Comparison of ENCODE assay signal across 18 mouse cellular contexts in genomic region chr13:57083751-57084150, GRCm38 (mm10).
A peak's percentile ranks its signal among the peaks of the same experiment; 100 is the strongest.
DNase-seq lines count a peak whose midpoint lies in the region; ATAC-seq and TF ChIP-seq lines count a peak whose summit lies in the region.
"Had no signal": no experiment of that assay in that cellular context is flagged by ENCODE, and none has a peak within 500 bp of the region (broad histone marks: within the 10 kb centered on the region; RNA-seq: fewer than 3 reads in every experiment).

No protein-coding gene starts in this region.

- H3K4me3 ChIP-seq in hindbrain, postnatal 0 days (ENCODE audit: low read length) = no peak overlapping the region
- H3K4me3 ChIP-seq in hindbrain, embryonic 12.5 days = no peak overlapping the region
- H3K4me3 ChIP-seq: embryonic facial prominence, embryonic 10.5 days; forebrain, embryonic 13.5 days; heart, adult 2 months; heart, embryonic 12.5 days had no signal

- H3K36me3 ChIP-seq in hindbrain, postnatal 0 days (ENCODE audit: insufficient read depth, low read length) = no peaks in the 10 kb centered on the region
- no peaks in the 10 kb centered on the region for H3K36me3 ChIP-seq in hindbrain, embryonic 12.5 days
- H3K36me3 ChIP-seq: embryonic facial prominence, embryonic 10.5 days; heart, embryonic 12.5 days had no signal

- no peak; the same call in 1 of the 2 replicates for ATAC-seq in hindbrain, postnatal 0 days
- no peak for ATAC-seq in hindbrain, embryonic 12.5 days (ENCODE audit: low FRiP score)
- ATAC-seq: forebrain, embryonic 13.5 days; forebrain, postnatal 0 days; hindbrain, embryonic 16.5 days had no signal

- H3K27ac ChIP-seq in hindbrain, postnatal 0 days = no peak overlapping the region
- no peak overlapping the region for H3K27ac ChIP-seq in hindbrain, embryonic 12.5 days
- H3K27ac ChIP-seq: embryonic facial prominence, embryonic 10.5 days; forebrain, embryonic 13.5 days; heart, adult 2 months had no signal

- peak; percentile 23 for DNase-seq in cerebellum, adult 9-11 months
- DNase-seq in cerebellum, adult 11 months = no peak
- DNase-seq in hindbrain, postnatal 0 days (ENCODE audit: low spot score) = peak; percentile 34
- DNase-seq in Muller cell, postnatal 12 days (ENCODE audit: inconsistent ontology term) = peak; percentile 29
- peak; percentile 16 to 27 for DNase-seq in cerebellum, postnatal 36 days
- DNase-seq: adrenal gland, adult 8-10 months; adrenal gland, postnatal 36 days; forebrain, postnatal 0 days; gastrocnemius, postnatal 14 days; heart, adult 2 months; heart, postnatal 36 days; kidney, adult 11 months had no signal

- TF ChIP-seq CTCF in hindbrain, postnatal 0 days (IDR thresholded peaks at IDR 0.05; ENCODE audit: low read depth) = no peak

- no peak overlapping the region for H3K4me2 ChIP-seq in hindbrain, postnatal 0 days (ENCODE audit: low read depth, low read length)
- no peak overlapping the region for H3K4me2 ChIP-seq in hindbrain, embryonic 12.5 days (replicated peaks)
- H3K4me2 ChIP-seq: forebrain, embryonic 13.5 days; heart, embryonic 12.5 days had no signal

- no peaks in the 10 kb centered on the region for H3K27me3 ChIP-seq in hindbrain, postnatal 0 days (ENCODE audit: insufficient read depth, low read length)
- no peaks in the 10 kb centered on the region for H3K27me3 ChIP-seq in hindbrain, embryonic 12.5 days
- H3K27me3 ChIP-seq: CH12.LX; forebrain, embryonic 13.5 days; heart, embryonic 12.5 days had no signal

- no peaks in the 10 kb centered on the region for H3K9me3 ChIP-seq in hindbrain, postnatal 0 days (ENCODE audit: low read length)
- H3K9me3 ChIP-seq in hindbrain, embryonic 12.5 days (replicated peaks) = no peaks in the 10 kb centered on the region
- H3K9me3 ChIP-seq: embryonic facial prominence, embryonic 10.5 days; forebrain, embryonic 13.5 days had no signal

- WGBS in hindbrain, postnatal 0 days = 60% methylated on average over 5 of the region's 5 CpGs
- 79% methylated on average over 5 of the region's 5 CpGs for WGBS in hindbrain, embryonic 12.5 days

- H3K9ac ChIP-seq in hindbrain, postnatal 0 days (replicated peaks; ENCODE audit: low read length) = no peak overlapping the region
- H3K9ac ChIP-seq in hindbrain, embryonic 12.5 days = no peak overlapping the region
- H3K9ac ChIP-seq: forebrain, embryonic 13.5 days; forebrain, postnatal 0 days; heart, embryonic 12.5 days had no signal

- no peaks in the 10 kb centered on the region for H3K4me1 ChIP-seq in hindbrain, postnatal 0 days (ENCODE audit: insufficient read depth, low read length)
- H3K4me1 ChIP-seq in hindbrain, embryonic 12.5 days = no peaks in the 10 kb centered on the region
- H3K4me1 ChIP-seq: embryonic facial prominence, embryonic 10.5 days; heart, embryonic 12.5 days had no signal
